In the genomic region with DNA sequence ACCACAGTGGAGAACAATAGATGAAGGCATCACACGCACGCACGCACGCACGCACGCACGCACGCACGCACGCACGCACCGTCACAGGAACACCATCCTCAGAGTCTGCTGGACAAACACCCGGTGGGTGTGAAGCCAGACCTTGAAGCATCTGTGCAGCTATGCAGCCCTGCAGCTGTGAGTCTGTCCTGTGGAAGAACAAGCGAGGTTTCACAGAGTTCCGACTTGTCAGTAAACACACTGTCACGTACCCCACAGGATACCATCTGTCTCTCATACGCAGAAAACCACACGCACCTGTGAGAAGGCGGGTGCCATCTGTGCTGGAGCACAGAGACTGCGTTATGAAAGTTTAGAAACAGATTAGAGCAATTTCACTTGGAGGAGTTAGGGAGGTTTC, we compare ENCODE assay signal across 8 mouse cellular contexts. TPM values are rescaled to one million over a fixed set of nuclear protein-coding genes. Genes with fewer than 3 reads are reported as not detected.
DNase-seq lines count a peak whose midpoint lies in the region; ATAC-seq lines count a peak whose summit lies in the region.

No protein-coding gene starts in this region.

- H3K4me1 ChIP-seq in heart, embryonic 15.5 days (replicated peaks): peaks cover 39% of the 10 kb centered on the region
- H3K4me1 ChIP-seq in heart, embryonic 12.5 days (replicated peaks): peaks cover 51% of the 10 kb centered on the region
- H3K4me1 ChIP-seq in embryonic facial prominence, embryonic 15.5 days: peaks cover 50% of the 10 kb centered on the region

- ATAC-seq in heart, embryonic 15.5 days (replicated peaks; ENCODE audit: insufficient number of reproducible peaks, insufficient read depth, low FRiP score, low read depth): no peak
- no peak for ATAC-seq in heart, embryonic 12.5 days (ENCODE audit: insufficient number of reproducible peaks, low FRiP score)
- ATAC-seq in embryonic facial prominence, embryonic 15.5 days (ENCODE audit: insufficient number of reproducible peaks, low FRiP score, low TSS enrichment, low read depth): no peak

- H3K9me3 ChIP-seq in heart, embryonic 15.5 days (replicated peaks): no peaks in the 10 kb centered on the region
- no peaks in the 10 kb centered on the region for H3K9me3 ChIP-seq in heart, embryonic 12.5 days (replicated peaks)
- H3K9me3 ChIP-seq in embryonic facial prominence, embryonic 15.5 days (replicated peaks): no peaks in the 10 kb centered on the region

- H3K4me3 ChIP-seq in heart, embryonic 15.5 days: no peak overlapping the region
- H3K4me3 ChIP-seq in heart, embryonic 12.5 days: no peak overlapping the region
- no peak overlapping the region for H3K4me3 ChIP-seq in embryonic facial prominence, embryonic 15.5 days (replicated peaks)

- no peak overlapping the region for H3K4me2 ChIP-seq in heart, embryonic 15.5 days
- no peak overlapping the region for H3K4me2 ChIP-seq in heart, embryonic 12.5 days
- no peak overlapping the region for H3K4me2 ChIP-seq in embryonic facial prominence, embryonic 15.5 days (replicated peaks)

- 87% methylated on average over 20 of the region's 20 CpGs for WGBS in heart, embryonic 15.5 days
- 95% methylated on average over 20 of the region's 20 CpGs for WGBS in heart, embryonic 12.5 days
- 68% methylated on average over 20 of the region's 20 CpGs for WGBS in embryonic facial prominence, embryonic 15.5 days

- H3K27me3 ChIP-seq in heart, embryonic 15.5 days: no peaks in the 10 kb centered on the region
- H3K27me3 ChIP-seq in heart, embryonic 12.5 days (replicated peaks): no peaks in the 10 kb centered on the region
- no peaks in the 10 kb centered on the region for H3K27me3 ChIP-seq in embryonic facial prominence, embryonic 15.5 days

- 0 out of 2 replicates have a peak overlapping the region, but pooled peaks have one; percentile 7 for H3K27ac ChIP-seq in heart, embryonic 15.5 days
- no peak overlapping the region for H3K27ac ChIP-seq in heart, embryonic 12.5 days (ENCODE audit: poor library complexity, severe bottlenecking)
- H3K27ac ChIP-seq in embryonic facial prominence, embryonic 15.5 days (replicated peaks): peak overlapping the region; percentile 88

- no peaks in the 10 kb centered on the region for H3K36me3 ChIP-seq in heart, embryonic 15.5 days
- H3K36me3 ChIP-seq in heart, embryonic 12.5 days: no peaks in the 10 kb centered on the region
- no peaks in the 10 kb centered on the region for H3K36me3 ChIP-seq in embryonic facial prominence, embryonic 15.5 days

- DNase-seq in left cerebral cortex, adult 8-10 months (ENCODE audit: low spot score in 2 of 2): peak; percentile 53 to 88
- DNase-seq in spleen, adult 18-20 months: peak; percentile 26 to 43
- DNase-seq in adrenal gland, adult 18-20 months (ENCODE audit: low spot score in 2 of 2): no peak
- no peak for DNase-seq in cerebellum, adult 11 months
- no peak for DNase-seq in kidney, postnatal 14 days

- no peak overlapping the region for H3K9ac ChIP-seq in heart, embryonic 15.5 days
- H3K9ac ChIP-seq in heart, embryonic 12.5 days: no peak overlapping the region
- no peak overlapping the region for H3K9ac ChIP-seq in embryonic facial prominence, embryonic 15.5 days

RNA-seq across cellular contexts. Expression of a gene that starts 22.0 kb away (rescaled TPM):
- 53.7 and 59.5 TPM in 2 replicates for polyA plus RNA-seq in heart, embryonic 15.5 days (2015; fragmentation: Nextera tagmentation; extraction: Ambion mirVana)
- 56.5 and 58.0 TPM in 2 replicates for polyA plus RNA-seq in heart, embryonic 12.5 days (2016; fragmentation: Nextera tagmentation; extraction: Ambion mirVana)
- polyA plus RNA-seq in embryonic facial prominence, embryonic 15.5 days (2015; fragmentation: Nextera tagmentation; extraction: Ambion mirVana): 59.7 and 61.3 TPM in 2 replicates
- total RNA-seq in left cerebral cortex, adult 8-10 months (2022): 1 to 10 TPM; 4.2 to 7.3 (median 5.4) TPM
- total RNA-seq in adrenal gland, adult 18-20 months (2021): 10 to 100 TPM; 53.1 to 62.5 TPM

RNA-seq across cellular contexts. Expression of a gene that starts 44.0 kb away (rescaled TPM):
- polyA plus RNA-seq in heart, embryonic 15.5 days (2015; fragmentation: Nextera tagmentation; extraction: Ambion mirVana): 4.8 and 8.2 TPM in 2 replicates
- 8.9 and 10.4 TPM in 2 replicates for polyA plus RNA-seq in heart, embryonic 12.5 days (2016; fragmentation: Nextera tagmentation; extraction: Ambion mirVana)
- not detected in 2 replicates for polyA plus RNA-seq in embryonic facial prominence, embryonic 15.5 days (2015; fragmentation: Nextera tagmentation; extraction: Ambion mirVana)
- total RNA-seq in left cerebral cortex, adult 8-10 months (2022): not detected
- 100 to 1,000 TPM in 1 of 2 experiments, not detected in 1; 120 TPM for total RNA-seq in adrenal gland, adult 18-20 months (2021)

Comparison
In these comparisons a context has a peak if more than half of its experiments do, and no peak if none do; other contexts are left out.
1. DNase-seq: peak in left cerebral cortex, adult 8-10 months (2 of 2) and spleen, adult 18-20 months (2 of 2); none in adrenal gland, adult 18-20 months (0 of 2), cerebellum, adult 11 months (single experiment) and kidney, postnatal 14 days (single experiment).